Mouse (Mus musculus): Measurements from ENCODE around the gene Hist1h2bf. TPM values are rescaled to one million over a fixed set of nuclear protein-coding genes. Genes with fewer than 3 reads are reported as not detected.

The Hist1h2bf gene
- total RNA-seq, 4 experiments from 2014 or later, result 19.2 to 30.0 (median 24.4) TPM

GRCm38 (mm10) chr13:23529480-23530165 is 44.4 kb downstream of the Hist1h2bf start:
- no peak for DNase-seq (ENCODE audit: low spot score in 2 of 2)

- DNase-seq (ENCODE audit: low spot score in 2 of 2), result no peak
These were observed 45.0 kb downstream of the Hist1h2bf start for GRCm38 (mm10) chr13:23529005-23529404.

- DNase-seq (ENCODE audit: low spot score in 2 of 2), result peak; percentile 89 to 96
These were observed 47.7 kb downstream of the Hist1h2bf start for GRCm38 (mm10) chr13:23526312-23526711.

- no peak for DNase-seq (ENCODE audit: low spot score in 2 of 2)
These were observed 48.1 kb downstream of the Hist1h2bf start for GRCm38 (mm10) chr13:23525901-23526300.

GRCm38 (mm10) chr13:23524654-23525053 is 49.3 kb downstream of the Hist1h2bf start:
- DNase-seq (ENCODE audit: low spot score in 2 of 2), result peak in 1 of 2 experiments; percentile 64

GRCm38 (mm10) chr13:23523976-23524375 is 50.0 kb downstream of the Hist1h2bf start:
- DNase-seq (ENCODE audit: low spot score in 2 of 2), result no peak

Small RNA genes lying within 50 kb of the gene (microRNA-seq; reads per million reads assigned to microRNA genes)
- gene Gm44297 (0 reads per million in 2 experiments), gene Gm44359 (0 reads per million in 2 experiments), gene Gm44394 (0 reads per million in 2 experiments)

Other genes starting within 250 kb of the Hist1h2bf start
- 10 to 100 TPM; 26.0 to 33.5 (median 30.2) TPM for gene Zfp322a, start 205.0 kb downstream of the Hist1h2bf start, total RNA-seq (2022)
- gene Abt1, start 150.3 kb downstream of the Hist1h2bf start, total RNA-seq (2022), result 1 to 10 TPM; 8.0 to 9.0 (median 8.7) TPM
- not detected for gene Btn1a1, start 108.3 kb downstream of the Hist1h2bf start, total RNA-seq (2022)
- 1 to 10 TPM in 2 of 4 experiments, under 1 TPM in 2; 0.80 to 1.9 (median 1.1) TPM for gene Btn2a2, start 85.3 kb downstream of the Hist1h2bf start, total RNA-seq (2022)
- 100 to 1,000 TPM; 236 to 302 (median 261) TPM for gene Hist1h4h, start 43.1 kb downstream of the Hist1h2bf start, total RNA-seq (2022)
- 1 to 10 TPM in 3 of 4 experiments, not detected in 1; 1.6 to 6.5 (median 1.8) TPM for gene Hist1h2af, start 40.3 kb downstream of the Hist1h2bf start, total RNA-seq (2022)
- gene Hist1h3g, start 38.8 kb downstream of the Hist1h2bf start, total RNA-seq (2022), result 1 to 10 TPM; 1.2 to 3.4 (median 2.2) TPM
- gene Hist1h2bh, start 30.8 kb downstream of the Hist1h2bf start, total RNA-seq (2022), result under 1 TPM; 0.34 to 0.73 (median 0.61) TPM
- 10 to 100 TPM; 12.5 to 15.7 (median 14.2) TPM for gene Hist1h3f, start 30.1 kb downstream of the Hist1h2bf start, total RNA-seq (2022)
- gene Hist1h4f, start 22.5 kb downstream of the Hist1h2bf start, total RNA-seq (2022), result 100 to 1,000 TPM; 104 to 155 (median 119) TPM
- gene Hist1h1d, start 20.9 kb downstream of the Hist1h2bf start, total RNA-seq (2022), result 1 to 10 TPM; 2.5 to 3.3 (median 2.8) TPM
- 10 to 100 TPM; 34.8 to 43.2 (median 40.0) TPM for gene Hist1h3e, start 11.8 kb downstream of the Hist1h2bf start, total RNA-seq (2022)
- gene Hist1h2ae, start 3.0 kb downstream of the Hist1h2bf start, total RNA-seq (2022), result 1 to 10 TPM; 3.3 to 7.7 (median 4.9) TPM
- gene Hist1h2bg, start 2.8 kb downstream of the Hist1h2bf start, total RNA-seq (2022), result 10 to 100 TPM; 57.3 to 67.6 (median 60.8) TPM
- gene Hist1h2ad, start 185 bp upstream of the Hist1h2bf start, total RNA-seq (2022), result 10 to 100 TPM in 1 of 4 experiments, 1 to 10 TPM in 3; 3.0 to 11.0 (median 5.7) TPM
- gene Hist1h3d, start 1.6 kb upstream of the Hist1h2bf start, total RNA-seq (2022), result 10 to 100 TPM in 2 of 4 experiments, 1 to 10 TPM in 2; 8.2 to 11.5 (median 10.5) TPM
- 100 to 1,000 TPM; 106 to 128 (median 119) TPM for gene Hist1h4d, start 7.4 kb upstream of the Hist1h2bf start, total RNA-seq (2022)
- 10 to 100 TPM in 2 of 4 experiments, 1 to 10 TPM in 2; 7.9 to 10.8 (median 9.3) TPM for gene Hist1h2be, start 46.9 kb upstream of the Hist1h2bf start, total RNA-seq (2022)
- gene Hist1h1e, start 48.4 kb upstream of the Hist1h2bf start, total RNA-seq (2022), result 10 to 100 TPM; 36.1 to 50.5 (median 42.7) TPM
- gene Hist1h2ac, start 109.8 kb upstream of the Hist1h2bf start, total RNA-seq (2022), result 1 to 10 TPM; 1.4 to 3.1 (median 2.7) TPM
- gene Hist1h2bc, start 110.0 kb upstream of the Hist1h2bf start, total RNA-seq (2022), result 10 to 100 TPM; 33.4 to 55.2 (median 44.8) TPM
- under 1 TPM in 1 of 4 experiments, not detected in 3; 0.50 TPM for gene Hist1h1t, start 121.6 kb upstream of the Hist1h2bf start, total RNA-seq (2022)
- 10 to 100 TPM; 71.6 to 90.3 (median 85.0) TPM for gene Hist1h4c, start 124.3 kb upstream of the Hist1h2bf start, total RNA-seq (2022)
- gene Hfe, start 136.7 kb upstream of the Hist1h2bf start, total RNA-seq (2022), result 1 to 10 TPM; 3.9 to 9.4 (median 7.0) TPM
- 10 to 100 TPM; 39.1 to 69.2 (median 53.5) TPM for gene Hist1h1c, start 164.6 kb upstream of the Hist1h2bf start, total RNA-seq (2022)
- 1 to 10 TPM in 3 of 4 experiments, not detected in 1; 1.7 to 3.1 (median 2.7) TPM for gene Hist1h3c, start 171.4 kb upstream of the Hist1h2bf start, total RNA-seq (2022)
- 10 to 100 TPM; 14.1 to 21.7 (median 16.7) TPM for gene Hist1h2bb, start 172.5 kb upstream of the Hist1h2bf start, total RNA-seq (2022)
- gene Hist1h2ab, start 176.9 kb upstream of the Hist1h2bf start, total RNA-seq (2022), result 10 to 100 TPM; 18.6 to 28.1 (median 23.5) TPM
- 10 to 100 TPM in 2 of 4 experiments, 1 to 10 TPM in 2; 3.1 to 10.4 (median 8.0) TPM for gene Hist1h3b, start 178.1 kb upstream of the Hist1h2bf start, total RNA-seq (2022)
- 10 to 100 TPM; 47.4 to 67.0 (median 59.9) TPM for gene Hist1h4b, start 182.8 kb upstream of the Hist1h2bf start, total RNA-seq (2022)
- gene Hist1h4a, start 187.0 kb upstream of the Hist1h2bf start, total RNA-seq (2022), result 10 to 100 TPM; 31.9 to 42.9 (median 37.9) TPM
- gene Hist1h3a, start 188.2 kb upstream of the Hist1h2bf start, total RNA-seq (2022), result 10 to 100 TPM; 22.7 to 39.9 (median 29.0) TPM
- gene Hist1h1a, start 189.5 kb upstream of the Hist1h2bf start, total RNA-seq (2022), result 10 to 100 TPM; 12.6 to 19.3 (median 16.9) TPM
- not detected for gene Trim38, start 195.7 kb upstream of the Hist1h2bf start, total RNA-seq (2022)
- not detected for gene Slc17a2, start 232.8 kb upstream of the Hist1h2bf start, total RNA-seq (2022)